Mouse (Mus musculus) midbrain, embryonic 10.5 days (tissue): ENCODE data around the gene Gm10382. TPM values are rescaled to one million over a fixed set of nuclear protein-coding genes. Genes with fewer than 3 reads are reported as not detected.
"Not testable (repeated sequence)": the region's sequence is repeated elsewhere in the genome, so short reads cannot be mapped to it uniquely, and the experiment has no call there.

Experiments used
- DNase-seq: peaks from one replicate; pipeline ENCODE4 v3.0.0-alpha.2; 2017; ENCODE audit warnings: low spot score
- H3K27ac ChIP-seq: fragments of 300-500 bp; sonication (generic); replicated peaks from 2 replicates; pipeline ENCODE4 v1.5.1; 2016; ENCODE audit warnings: mild to moderate bottlenecking
- H3K27me3 ChIP-seq: fragments of 300-500 bp; sonication (generic); 2 replicates; pipeline ENCODE4 v1.6.1; 2016; ENCODE audit warnings: low read depth, mild to moderate bottlenecking; ENCODE audit not compliant: poor library complexity, severe bottlenecking
- H3K36me3 ChIP-seq: fragments of 300-500 bp; sonication (generic); 2 replicates; pipeline ENCODE4 v1.6.1; 2016; ENCODE audit warnings: mild to moderate bottlenecking, moderate library complexity
- H3K4me1 ChIP-seq: fragments of 300-500 bp; sonication (generic); 2 replicates; pipeline ENCODE4 v1.6.1; 2016
- H3K4me3 ChIP-seq: fragments of 300-500 bp; sonication (generic); 2 replicates; pipeline ENCODE4 v1.5.1; 2016; ENCODE audit warnings: mild to moderate bottlenecking, moderate library complexity
- H3K9me3 ChIP-seq: fragments of 300-500 bp; sonication (generic); replicated peaks from 2 replicates; pipeline ENCODE4 v1.6.1; 2016; ENCODE audit warnings: mild to moderate bottlenecking
- WGBS: fragments of 180-500 bp; shearing (Covaris S2); methylation state at CpG from one replicate; pipeline ENCODE4 v1.1.7; 2016; 5-methylcytosine and 5-hydroxymethylcytosine counted together
- polyA plus RNA-seq: library from polyadenylated mRNA; unstranded; fragments of >200 nt; fragmentation: Nextera tagmentation; extraction: Ambion mirVana; gene quantifications from 2 replicates; pipeline ENCODE4 v1.2.1, GENCODE M21; 2016

Gm10382 gene
- polyA plus RNA-seq, 1 experiment from 2014 or later: 0.56 TPM

DNA sequence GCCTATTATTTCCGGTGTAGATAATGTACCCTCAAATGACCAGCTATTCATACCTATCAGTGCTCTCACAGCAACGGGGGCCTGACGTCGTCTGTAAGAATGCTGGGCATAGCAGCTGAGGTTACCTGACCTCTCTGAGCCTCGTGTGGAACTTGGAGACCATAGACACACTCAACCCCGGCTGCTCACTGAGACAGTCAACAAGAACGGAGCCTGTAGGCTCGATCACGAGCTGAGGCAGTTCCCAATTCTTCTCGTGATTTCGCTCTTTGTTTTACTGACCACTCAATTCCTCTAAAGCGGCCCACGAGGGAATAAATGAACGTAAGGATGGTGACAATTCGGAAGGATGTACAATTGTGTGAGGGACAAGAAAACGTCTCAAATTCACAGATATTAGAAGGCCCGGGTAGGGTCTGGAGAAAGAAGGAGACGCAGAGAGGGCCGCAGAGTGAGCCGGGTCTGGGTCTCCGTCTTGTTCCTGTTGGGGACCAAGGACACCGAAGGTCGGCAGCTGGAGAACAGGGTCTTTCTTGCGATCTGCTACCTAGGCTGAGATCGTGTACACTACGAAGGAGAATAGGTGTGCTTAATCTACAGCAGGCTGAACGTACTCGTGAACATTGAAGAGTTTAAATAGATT lies 15.9 kb downstream of the Gm10382 start:
- no peaks in the 10 kb centered on the region for H3K9me3 ChIP-seq
- peaks cover 12% of the 10 kb centered on the region; the same call in 1 of the 2 replicates for H3K27me3 ChIP-seq
- WGBS: under 1% methylated on average over 28 of the region's 28 CpGs
- peak overlapping the region; percentile 87 for H3K27ac ChIP-seq
- no peaks in the 10 kb centered on the region for H3K36me3 ChIP-seq
- peaks cover 56% of the 10 kb centered on the region for H3K4me1 ChIP-seq
- H3K4me3 ChIP-seq: peak overlapping the region; percentile 61
- DNase-seq: peak; percentile 84

DNA sequence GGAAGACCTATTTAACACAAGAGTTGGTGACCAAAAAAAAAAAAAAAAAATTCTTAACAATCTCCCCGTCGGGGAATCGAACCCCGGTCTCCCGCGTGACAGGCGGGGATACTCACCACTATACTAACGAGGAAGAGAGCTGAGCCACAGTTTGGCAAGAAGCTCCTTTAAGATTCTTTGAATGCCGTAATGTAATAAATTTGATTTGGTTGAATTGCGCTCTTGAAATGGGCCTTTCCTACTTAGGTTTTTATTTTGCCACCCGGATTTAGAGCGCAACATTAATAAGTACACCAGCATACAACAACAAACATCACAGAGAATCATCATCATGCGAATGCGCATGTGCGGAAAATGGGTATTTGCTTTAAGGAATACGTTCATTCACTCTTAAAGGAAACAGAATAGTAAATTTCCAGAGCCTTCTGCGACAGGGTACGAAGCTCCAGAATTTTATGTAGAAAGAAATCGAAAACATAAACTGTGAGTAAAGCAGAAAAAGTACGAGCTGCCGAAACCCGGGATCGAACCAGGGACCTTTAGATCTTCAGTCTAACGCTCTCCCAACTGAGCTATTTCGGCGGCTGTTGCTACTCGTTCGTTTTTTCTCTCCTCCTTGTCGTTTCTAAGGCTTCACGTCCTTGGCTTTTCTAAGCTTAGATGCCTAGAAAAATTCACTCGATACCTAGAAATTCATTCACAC lies 16.6 kb downstream of the Gm10382 start:
- Histone ChIP-seq H3K4me1 (peaks cover 60% of the 10 kb centered on the region), H3K9me3 (no peaks in the 10 kb centered on the region), H3K27me3 (peaks cover 12% of the 10 kb centered on the region; the same call in 1 of the 2 replicates), H3K27ac (peak overlapping the region; percentile 87), H3K36me3 (no peaks in the 10 kb centered on the region), H3K4me3 (peak overlapping the region; percentile 61)
- DNase-seq: peak; percentile 88
- under 1% methylated on average over 31 of the region's 31 CpGs for WGBS

DNA sequence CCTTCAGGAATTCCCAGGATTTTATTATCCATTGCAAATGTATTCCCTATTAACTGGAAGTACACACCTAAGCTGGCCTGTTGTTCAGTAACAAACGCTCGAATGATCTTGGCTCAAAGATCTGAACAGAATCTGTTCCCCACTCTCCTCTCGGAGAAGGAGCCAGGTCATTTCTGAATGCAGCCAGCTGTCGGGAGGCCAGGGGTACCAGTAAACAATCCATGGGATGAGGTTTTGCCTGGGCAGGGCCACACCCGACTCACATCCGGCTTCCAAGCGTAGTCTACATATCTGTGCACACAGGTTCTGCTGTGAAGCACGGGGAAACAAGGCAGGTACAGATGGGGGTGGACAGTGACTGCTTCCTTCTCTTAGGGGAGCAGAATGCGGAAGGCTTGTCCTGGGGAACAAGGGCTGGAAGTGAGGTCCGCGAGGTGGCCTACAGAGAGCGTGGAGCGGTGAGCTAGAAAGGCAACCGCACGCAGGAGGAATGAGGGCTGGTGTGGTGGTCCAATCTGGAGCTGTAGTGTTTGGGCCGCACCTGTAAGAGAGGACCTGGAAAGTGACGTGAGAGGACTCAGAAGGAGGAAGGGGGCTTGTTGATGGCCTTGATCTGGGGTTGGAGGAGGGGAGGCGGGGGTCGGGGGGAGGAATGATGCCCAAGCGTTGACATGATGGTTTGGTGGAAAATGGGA lies 17.3 kb downstream of the Gm10382 start:
- Histone ChIP-seq H3K4me1 (peaks cover 54% of the 10 kb centered on the region), H3K4me3 (peak overlapping the region; percentile 61), H3K27me3 (peaks cover 12% of the 10 kb centered on the region; the same call in 1 of the 2 replicates), H3K27ac (peak overlapping the region; percentile 74), H3K36me3 (no peaks in the 10 kb centered on the region), H3K9me3 (no peaks in the 10 kb centered on the region)
- 2% methylated on average over 20 of the region's 20 CpGs for WGBS
- peak; percentile 71 for DNase-seq

DNA sequence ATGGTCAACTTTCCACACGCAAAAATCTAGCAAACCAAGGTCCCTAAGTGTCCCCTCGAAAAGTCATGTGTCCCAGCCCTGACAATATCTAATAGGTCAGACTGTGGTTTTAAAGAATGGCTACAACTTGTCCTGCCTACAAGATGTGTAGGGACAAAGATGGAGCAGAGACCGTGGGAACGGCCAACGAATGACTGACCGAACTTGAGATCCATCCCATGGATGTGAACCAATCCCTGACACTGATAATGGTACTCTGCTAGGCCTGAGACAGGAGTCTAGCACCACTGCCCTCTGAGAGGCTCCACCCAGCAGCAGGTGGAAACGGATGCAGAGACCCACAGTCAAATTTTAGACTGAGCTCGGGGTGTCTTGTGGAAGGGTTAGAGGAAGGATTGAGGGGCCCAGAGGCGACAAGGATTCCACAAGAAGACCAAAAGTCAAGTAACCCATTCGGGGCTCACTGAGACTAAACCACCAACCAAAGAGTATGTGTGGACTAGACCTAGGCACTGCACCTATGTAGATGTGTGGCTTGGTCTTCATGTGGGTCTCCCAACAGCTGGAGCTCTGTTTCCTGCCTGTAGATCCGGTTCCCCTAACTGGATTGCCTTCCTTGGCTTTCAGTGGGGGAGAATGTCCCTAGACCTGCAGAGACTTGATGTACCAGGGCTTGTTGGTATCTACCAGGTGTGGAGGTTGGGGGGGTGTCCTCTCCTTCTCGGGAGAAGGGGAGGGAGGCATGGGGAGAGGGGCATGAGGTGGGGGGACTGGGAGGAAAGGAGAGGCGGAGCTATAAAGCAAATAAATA lies 18.1 kb downstream of the Gm10382 start:
- H3K27me3 ChIP-seq: peaks cover 8% of the 10 kb centered on the region; the same call in 1 of the 2 replicates
- DNase-seq: no peak
- no peaks in the 10 kb centered on the region for H3K36me3 ChIP-seq
- H3K9me3 ChIP-seq: no peaks in the 10 kb centered on the region
- peaks cover 54% of the 10 kb centered on the region for H3K4me1 ChIP-seq
- H3K27ac ChIP-seq: peak overlapping the region; percentile 74
- 56% methylated on average over 13 of the region's 13 CpGs for WGBS
- peak overlapping the region; percentile 61 for H3K4me3 ChIP-seq

DNA sequence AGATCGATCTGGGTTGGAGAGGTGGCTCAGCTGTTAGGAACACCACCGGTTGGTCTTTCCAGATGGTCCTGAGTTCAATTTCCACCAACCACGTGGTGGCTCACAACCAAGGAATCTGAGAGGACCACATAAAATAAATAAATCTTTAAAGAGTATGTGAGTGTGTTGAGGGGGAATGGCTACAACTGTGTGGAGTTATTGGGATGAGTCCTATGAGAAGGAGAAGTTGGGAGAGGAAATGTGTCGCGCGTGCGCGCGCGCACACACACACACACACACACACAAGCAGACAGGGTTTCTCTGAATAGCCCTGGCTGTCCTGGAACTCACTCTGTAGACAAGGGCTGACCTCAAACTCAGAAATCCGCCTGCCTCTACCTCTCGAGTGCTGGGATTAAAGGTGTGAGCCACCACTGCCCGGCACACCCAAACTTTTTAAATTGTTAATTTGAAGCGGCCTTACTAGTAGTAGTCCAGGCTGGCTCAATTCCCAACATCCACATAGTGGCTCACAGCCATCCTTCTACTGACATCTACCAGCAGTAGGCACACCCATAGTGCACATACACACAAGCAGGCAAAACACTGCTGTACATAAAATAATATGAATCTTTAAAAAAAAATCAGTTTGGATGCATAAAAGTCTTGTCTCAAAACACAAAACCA lies 18.9 kb downstream of the Gm10382 start:
- peaks cover 48% of the 10 kb centered on the region for H3K4me1 ChIP-seq
- 70% methylated on average over 14 of the region's 14 CpGs for WGBS
- no peak for DNase-seq
- peak overlapping the region; percentile 61 for H3K4me3 ChIP-seq
- no peaks in the 10 kb centered on the region for H3K9me3 ChIP-seq
- no peak overlapping the region for H3K27ac ChIP-seq
- H3K36me3 ChIP-seq: peaks cover 5% of the 10 kb centered on the region
- peaks cover 1% of the 10 kb centered on the region; the same call in 1 of the 2 replicates for H3K27me3 ChIP-seq

DNA sequence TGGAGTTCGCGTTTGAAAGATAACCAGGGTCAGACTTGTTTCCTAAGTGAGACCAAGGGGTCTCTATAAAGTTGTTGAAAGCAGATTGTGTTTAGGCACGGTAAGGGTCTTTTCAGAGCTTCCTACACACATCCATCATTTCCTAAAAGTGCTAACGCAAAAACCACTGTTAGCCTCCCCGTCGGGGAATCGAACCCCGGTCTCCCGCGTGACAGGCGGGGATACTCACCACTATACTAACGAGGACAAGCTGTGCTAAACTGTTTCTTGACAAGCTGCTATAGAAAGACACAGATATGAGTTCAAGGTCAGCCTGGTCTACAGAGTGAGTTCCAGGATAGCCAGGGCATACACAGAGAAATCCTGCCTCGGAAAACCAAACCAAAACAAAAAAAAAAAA lies 19.7 kb downstream of the Gm10382 start:
- Histone ChIP-seq H3K4me3 (peak overlapping the region; percentile 61), H3K27ac (peak overlapping the region; percentile 74; the same call in 1 of the 2 replicates), H3K9me3 (no peaks in the 10 kb centered on the region), H3K36me3 (peaks cover 13% of the 10 kb centered on the region), H3K27me3 (no peaks in the 10 kb centered on the region), H3K4me1 (peaks cover 41% of the 10 kb centered on the region)
- peak; percentile 91 for DNase-seq
- 0% methylated on average over 13 of the region's 13 CpGs for WGBS

DNA sequence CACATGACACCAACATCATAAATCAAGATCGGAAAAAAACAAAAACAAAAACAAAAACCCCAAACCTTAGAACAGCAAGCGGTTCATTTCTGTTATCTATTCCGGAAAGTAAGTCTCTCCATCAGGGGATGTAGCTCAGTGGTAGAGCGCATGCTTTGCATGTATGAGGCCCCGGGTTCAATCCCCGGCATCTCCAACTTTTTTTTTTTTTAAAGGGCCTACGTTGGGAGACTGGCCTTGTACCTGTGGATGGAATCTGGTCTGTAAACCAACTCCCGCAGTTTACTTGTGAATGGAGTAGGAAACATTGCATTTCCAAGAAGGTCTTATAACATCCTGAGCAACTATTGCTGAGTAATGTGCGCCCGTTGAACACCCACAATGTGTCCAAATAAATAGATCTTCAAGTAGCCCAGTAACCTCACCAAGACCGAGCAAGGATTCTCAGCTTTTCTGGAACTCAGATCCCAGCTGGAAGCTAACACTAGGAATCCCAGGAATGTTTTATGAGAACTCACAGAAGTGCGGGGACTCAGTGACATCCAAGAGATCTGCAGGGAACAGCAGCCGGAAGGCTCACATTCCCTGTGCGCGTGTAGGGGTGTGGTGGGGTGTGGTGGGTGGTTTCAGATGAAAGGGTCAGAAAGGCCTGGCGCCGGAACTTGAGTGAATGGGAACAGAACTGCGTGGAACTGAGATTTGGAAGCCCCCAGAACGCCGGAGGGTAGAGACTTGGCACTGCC lies 20.4 kb downstream of the Gm10382 start:
- peak; percentile 74 for DNase-seq
- H3K36me3 ChIP-seq: peaks cover 20% of the 10 kb centered on the region
- H3K27ac ChIP-seq: peak overlapping the region; percentile 74; the same call in 1 of the 2 replicates
- no peaks in the 10 kb centered on the region for H3K9me3 ChIP-seq
- peak overlapping the region; percentile 61 for H3K4me3 ChIP-seq
- H3K4me1 ChIP-seq: peaks cover 37% of the 10 kb centered on the region
- WGBS: 6% methylated on average over 20 of the region's 20 CpGs
- no peaks in the 10 kb centered on the region for H3K27me3 ChIP-seq

DNA sequence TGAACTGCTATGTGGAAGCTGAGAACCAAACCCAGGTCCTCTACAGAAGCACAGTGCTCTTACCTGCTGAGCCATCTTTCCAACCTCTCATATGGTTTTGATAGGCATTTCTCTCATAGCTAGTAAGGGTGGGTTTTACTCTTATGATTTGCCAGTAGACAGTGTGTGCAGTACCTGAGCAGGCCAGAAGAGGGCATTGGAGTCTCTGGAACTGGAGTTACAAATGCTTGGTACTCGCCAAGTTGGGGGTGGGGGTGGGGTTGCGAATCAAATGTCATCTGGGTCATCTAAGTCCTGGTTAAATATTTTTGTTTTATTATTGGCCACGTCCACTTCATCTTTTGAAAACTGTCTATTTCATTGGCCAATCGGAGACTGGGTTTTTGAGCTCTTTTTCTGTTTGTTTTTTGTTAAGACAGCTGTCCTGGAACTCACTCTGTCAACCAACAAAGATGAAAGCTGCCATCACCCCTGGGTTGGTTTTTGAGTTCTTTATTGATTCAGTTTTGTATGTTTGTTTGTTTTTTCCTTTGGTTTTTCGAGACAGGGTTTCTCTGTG lies 22.9 kb downstream of the Gm10382 start:
- WGBS: 55% methylated on average over 5 of the region's 5 CpGs
- no peak overlapping the region for H3K4me3 ChIP-seq
- DNase-seq: peak; percentile 68
- no peaks in the 10 kb centered on the region for H3K27me3 ChIP-seq
- H3K9me3 ChIP-seq: no peaks in the 10 kb centered on the region
- H3K4me1 ChIP-seq: peaks cover 26% of the 10 kb centered on the region
- peaks cover 45% of the 10 kb centered on the region for H3K36me3 ChIP-seq
- H3K27ac ChIP-seq: no peak overlapping the region

DNA sequence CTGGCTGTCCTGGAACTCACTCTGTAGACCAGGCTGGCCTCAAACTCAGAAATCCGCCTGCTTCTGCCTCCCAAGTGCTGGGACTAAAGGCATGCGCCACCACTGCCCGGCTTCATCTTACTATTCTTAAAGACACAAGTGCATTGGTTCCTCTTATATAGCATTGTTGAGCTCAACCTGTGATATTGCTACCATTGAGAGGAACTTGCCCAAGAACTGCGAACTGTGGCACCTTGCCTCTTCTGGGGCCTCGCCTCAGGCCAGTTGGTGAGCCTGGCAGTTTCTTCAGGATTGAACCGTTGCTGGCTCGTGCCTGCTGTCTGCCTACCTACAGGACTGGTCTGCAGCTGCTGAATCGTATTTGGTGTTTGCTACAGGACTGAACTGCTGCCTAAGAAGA lies 23.4 kb downstream of the Gm10382 start:
- not testable (repeated sequence) for H3K4me3 ChIP-seq, H3K27me3 ChIP-seq, H3K9me3 ChIP-seq, H3K27ac ChIP-seq, DNase-seq
- H3K4me1 ChIP-seq: peaks cover 21% of the 10 kb centered on the region
- H3K36me3 ChIP-seq: peaks cover 50% of the 10 kb centered on the region
- 91% methylated on average over 8 of the region's 8 CpGs for WGBS

DNA sequence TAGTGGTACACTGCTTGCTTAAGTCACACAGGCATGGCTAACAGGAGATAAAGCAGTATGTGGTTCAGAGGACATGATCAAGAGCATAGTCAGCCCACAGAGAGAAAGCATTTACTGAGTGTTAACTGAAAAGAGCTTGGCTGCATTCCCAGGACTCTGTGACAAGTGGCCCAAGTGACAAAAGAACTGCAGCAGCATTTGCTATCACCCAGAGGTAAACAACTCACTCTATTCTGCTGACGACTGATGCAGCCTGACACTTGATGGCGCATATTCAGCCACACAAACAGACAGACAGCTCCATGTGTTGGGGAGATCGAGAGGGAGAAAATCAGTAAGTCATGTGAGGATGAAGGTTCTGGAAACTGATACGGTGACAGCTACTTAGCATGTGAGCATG lies 24.6 kb downstream of the Gm10382 start:
- H3K36me3 ChIP-seq: peaks cover 62% of the 10 kb centered on the region
- H3K27me3 ChIP-seq: no peaks in the 10 kb centered on the region
- no peaks in the 10 kb centered on the region for H3K9me3 ChIP-seq
- H3K4me3 ChIP-seq: no peak overlapping the region
- 93% methylated on average over 4 of the region's 4 CpGs for WGBS
- H3K27ac ChIP-seq: no peak overlapping the region
- DNase-seq: no peak
- peaks cover 11% of the 10 kb centered on the region for H3K4me1 ChIP-seq

DNA sequence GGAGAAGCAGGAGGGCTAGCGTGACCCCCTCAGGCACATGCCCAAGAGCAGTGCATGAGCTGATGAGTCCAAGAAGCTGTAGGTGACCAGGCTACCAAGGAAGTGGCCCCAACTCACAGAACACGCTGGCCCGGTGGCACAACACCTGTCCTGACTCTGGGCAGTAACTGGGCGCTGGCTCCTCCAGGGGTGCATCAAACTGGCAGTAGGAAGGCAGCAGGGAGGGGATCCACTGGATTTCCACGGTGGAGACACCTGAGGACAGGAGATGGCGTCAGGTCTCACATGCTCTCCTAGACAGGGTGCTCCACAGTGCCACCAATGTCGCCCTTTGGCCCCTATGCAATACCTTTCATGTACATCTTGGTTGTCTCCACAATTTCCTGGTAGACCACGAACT lies 27.1 kb downstream of the Gm10382 start:
- Histone ChIP-seq H3K27ac (no peak overlapping the region), H3K9me3 (no peaks in the 10 kb centered on the region), H3K36me3 (peaks cover 87% of the 10 kb centered on the region), H3K4me1 (no peaks in the 10 kb centered on the region), H3K4me3 (no peak overlapping the region), H3K27me3 (no peaks in the 10 kb centered on the region)
- DNase-seq: no peak
- WGBS: 93% methylated on average over 8 of the region's 8 CpGs
